In the genomic region with DNA sequence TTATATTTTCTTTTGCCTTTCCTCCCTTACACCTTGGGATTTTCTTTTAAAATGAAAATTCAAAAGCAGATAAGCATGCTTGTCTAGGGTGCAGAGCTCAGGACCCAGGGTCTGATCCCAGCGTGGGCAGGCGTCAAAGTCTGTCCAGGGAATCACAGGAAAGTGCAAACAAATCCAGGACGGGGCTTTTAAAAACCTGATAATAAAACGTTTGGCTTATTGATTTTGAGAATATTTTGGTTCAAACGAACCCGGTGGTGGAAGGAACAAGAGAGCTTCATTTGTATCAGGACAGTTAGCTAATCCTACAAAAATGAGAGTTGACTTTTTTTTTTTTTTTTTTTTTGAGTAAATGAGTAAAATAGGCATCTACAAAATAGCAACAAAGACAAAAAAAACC, we compare ENCODE assay signal across 31 mouse cellular contexts.
"Had no signal": no experiment of that assay in that cellular context is flagged by ENCODE, and none has a peak within 500 bp of the region (broad histone marks: within the 10 kb centered on the region; RNA-seq: fewer than 3 reads in every experiment).

No protein-coding gene starts in this region.

- H3K27me3 ChIP-seq: heart, embryonic 12.5 days; heart, embryonic 13.5 days; heart, embryonic 15.5 days; hindbrain, embryonic 12.5 days; hindbrain, embryonic 13.5 days; hindbrain, embryonic 15.5 days; intestine, embryonic 15.5 days; kidney, embryonic 15.5 days had no signal

- ATAC-seq: hindbrain, embryonic 16.5 days; inflammation-experienced regulatory T-cells, adult 6 months had no signal

- DNase-seq: heart, postnatal 10 days; heart, postnatal 14 days; heart, postnatal 36 days; heart, postnatal 4 days; kidney, adult 11 months; kidney, adult 18-20 months; kidney, adult 8-10 months; kidney, postnatal 10 days; kidney, postnatal 14 days; kidney, postnatal 25 days; kidney, postnatal 36 days; kidney, postnatal 4 days; layer of hippocampus, adult 9-11 months; layer of hippocampus, postnatal 36 days had no signal

- H3K27ac ChIP-seq: heart, embryonic 10.5 days; heart, embryonic 13.5 days; heart, embryonic 15.5 days; hindbrain, embryonic 10.5 days; hindbrain, embryonic 12.5 days; hindbrain, embryonic 13.5 days; hindbrain, embryonic 14.5 days; hindbrain, embryonic 15.5 days; hindbrain, postnatal 0 days; intestine, embryonic 15.5 days; kidney, embryonic 15.5 days; kidney, postnatal 0 days; layer of hippocampus, adult 2 months had no signal

- H3K9ac ChIP-seq: heart, embryonic 12.5 days; heart, embryonic 13.5 days; heart, embryonic 15.5 days; hindbrain, embryonic 12.5 days; hindbrain, embryonic 13.5 days; hindbrain, embryonic 14.5 days; hindbrain, embryonic 15.5 days; intestine, embryonic 15.5 days; kidney, embryonic 15.5 days had no signal

- H3K4me1 ChIP-seq: heart, embryonic 10.5 days; heart, embryonic 12.5 days; heart, embryonic 13.5 days; heart, embryonic 15.5 days; hindbrain, embryonic 10.5 days; hindbrain, embryonic 15.5 days; intestine, embryonic 15.5 days had no signal

- H3K4me2 ChIP-seq: heart, embryonic 11.5 days; heart, embryonic 12.5 days; heart, embryonic 13.5 days; heart, embryonic 15.5 days; hindbrain, embryonic 12.5 days; hindbrain, embryonic 13.5 days; hindbrain, embryonic 14.5 days; hindbrain, embryonic 15.5 days; intestine, embryonic 15.5 days; kidney, embryonic 15.5 days had no signal

- H3K36me3 ChIP-seq: intestine, embryonic 15.5 days had no signal

- H3K4me3 ChIP-seq: heart, embryonic 10.5 days; heart, embryonic 12.5 days; heart, embryonic 13.5 days; heart, embryonic 15.5 days; hindbrain, embryonic 10.5 days; hindbrain, embryonic 12.5 days; hindbrain, embryonic 13.5 days; hindbrain, embryonic 15.5 days; intestine, embryonic 15.5 days; kidney, embryonic 15.5 days; layer of hippocampus, adult 2 months had no signal

- H3K9me3 ChIP-seq: heart, embryonic 10.5 days; heart, embryonic 13.5 days; heart, embryonic 15.5 days; hindbrain, embryonic 10.5 days; hindbrain, embryonic 12.5 days; hindbrain, embryonic 13.5 days; hindbrain, embryonic 15.5 days; intestine, embryonic 15.5 days; kidney, embryonic 15.5 days had no signal
